Mouse (Mus musculus) left cerebral cortex, adult 9 months (tissue): Measurements from ENCODE around the gene Clec4b1.
"Not testable (repeated sequence)": the region's sequence is repeated elsewhere in the genome, so short reads cannot be mapped to it uniquely, and the experiment has no call there.

Experiments used
- DNase-seq, 2 experiments: peaks; one replicate each; pipeline ENCODE4 v3.0.0; 2022; ENCODE audit warnings: low spot score in 2 of 2

The Clec4b1 gene

DNA sequence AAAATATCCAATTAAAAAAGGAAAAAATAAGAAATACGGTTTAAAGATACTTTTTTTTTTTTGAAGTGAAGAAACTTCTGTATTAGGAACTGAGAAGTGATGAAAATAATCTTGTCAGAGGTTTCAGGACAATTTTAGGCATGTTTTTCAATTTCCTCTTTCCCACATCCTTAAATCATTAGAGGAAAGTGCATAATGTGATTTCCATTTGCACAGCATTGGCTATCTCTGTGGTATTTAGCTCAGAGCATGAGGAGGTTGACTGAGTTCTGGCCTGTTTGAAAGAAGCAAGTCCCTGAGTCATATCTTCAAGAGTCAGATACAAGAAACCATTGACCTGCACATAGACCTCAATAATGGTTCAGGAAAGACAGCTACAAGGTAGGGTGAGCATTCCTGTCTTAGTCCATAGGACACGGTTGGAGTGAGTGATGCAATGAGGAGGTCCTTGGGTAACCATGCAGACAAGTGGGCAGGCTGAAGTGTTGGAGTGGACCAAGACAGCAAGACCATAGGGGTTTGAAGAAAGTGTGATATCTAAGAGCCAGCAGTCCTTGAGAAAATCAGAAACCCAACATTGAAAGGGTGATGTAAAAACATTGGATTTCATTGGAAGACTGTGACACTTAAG, at the start of gene Clec4b1:
TSS of gene Clec4b1 (plus strand) at position 221 of the 631 bp plus-strand sequence.
- DNase-seq: no peak

DNA sequence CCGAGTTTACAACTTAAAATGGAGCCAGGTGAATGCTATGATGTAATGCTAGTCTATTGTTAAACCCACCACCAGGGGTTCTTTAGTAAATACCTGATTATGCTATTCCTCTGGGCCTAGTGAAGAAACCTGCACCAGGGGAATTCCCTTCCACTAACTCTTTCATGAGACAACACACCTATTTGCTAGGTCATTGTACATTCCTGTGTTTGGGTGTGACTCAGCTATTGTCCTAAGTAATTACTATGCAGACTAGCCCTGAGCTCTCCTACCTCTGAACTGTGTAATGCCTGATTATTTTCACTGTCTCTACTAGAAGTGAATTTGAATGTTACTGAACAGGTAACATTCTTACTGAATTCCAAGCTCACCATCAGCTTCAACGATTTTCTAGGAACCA, 45.1 kb upstream of the Clec4b1 start:
- DNase-seq: not testable (repeated sequence)

DNA sequence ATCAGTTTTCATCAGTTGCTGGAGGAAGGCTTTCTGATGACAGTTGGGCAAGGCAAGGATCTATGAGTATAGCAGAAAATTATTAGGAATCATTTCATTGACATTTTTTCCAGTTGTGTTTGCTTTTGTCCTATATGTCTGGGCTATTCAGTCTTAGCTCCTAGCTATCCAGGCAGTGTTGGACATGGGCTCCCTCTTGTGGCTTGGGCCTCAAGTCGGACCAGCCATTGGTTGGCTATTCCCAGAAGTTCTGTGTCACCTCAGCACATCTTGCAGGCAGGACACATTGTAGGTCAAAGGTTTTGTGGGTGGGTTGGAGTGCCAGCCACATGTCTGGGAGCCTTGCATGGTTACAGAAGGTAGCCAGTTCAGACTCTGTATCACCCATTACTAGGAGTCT, 44.2 kb upstream of the Clec4b1 start:
- DNase-seq: no peak

DNA sequence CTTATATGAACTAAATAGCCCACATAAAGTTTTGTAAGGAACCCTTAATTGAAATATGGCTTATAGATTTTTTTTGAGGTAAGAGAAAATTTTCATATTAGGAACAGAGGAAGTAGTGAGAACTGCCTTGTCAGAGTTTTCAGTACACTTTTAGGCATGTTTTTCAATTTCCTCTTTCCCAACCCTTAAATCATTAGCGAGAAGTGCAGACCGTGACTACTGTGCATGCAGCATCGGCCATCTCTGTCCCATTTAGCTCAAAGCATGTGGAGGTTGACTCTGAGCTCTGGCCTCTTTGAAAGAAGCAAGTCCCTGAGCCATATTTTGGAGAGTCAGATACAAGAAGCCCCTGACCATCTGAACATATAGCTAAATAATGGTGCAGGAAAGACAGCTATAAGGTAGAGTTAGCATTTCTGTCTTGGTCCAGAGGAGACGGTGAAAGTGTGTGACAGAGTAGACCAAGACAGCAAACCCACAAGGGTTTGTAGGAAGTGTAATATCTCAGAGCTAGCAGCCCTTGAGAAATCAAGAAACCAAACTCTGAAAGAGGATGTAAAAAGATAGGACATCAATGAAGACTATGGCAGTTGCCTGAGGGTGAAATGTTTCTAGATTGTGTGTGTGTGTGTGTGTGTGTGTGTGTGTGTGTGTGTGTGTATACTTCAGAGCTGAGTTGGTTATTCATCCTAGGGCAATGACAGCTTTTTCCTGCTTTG, 45.5 kb downstream of the Clec4b1 start:
- no peak for DNase-seq

DNA sequence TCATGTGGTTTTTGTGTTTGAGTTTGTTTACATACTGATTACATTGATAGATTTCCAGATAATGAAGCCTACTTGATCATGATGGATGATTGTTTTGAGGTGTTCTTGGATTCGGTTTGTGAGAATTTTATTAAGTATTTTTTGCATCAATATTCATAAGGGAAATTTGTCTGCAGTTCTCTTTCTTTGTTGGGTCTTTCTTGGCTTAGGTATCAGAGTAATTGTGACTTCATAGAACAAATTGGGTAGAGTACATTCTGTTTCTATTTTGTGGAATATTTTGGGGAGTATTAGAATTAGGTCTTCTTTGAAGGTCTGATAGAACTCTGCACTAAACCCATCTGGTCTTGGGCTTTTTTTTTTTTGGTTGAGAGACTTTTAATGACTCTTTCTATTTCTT, 56.4 kb downstream of the Clec4b1 start, which contains the start of gene Clec4a2:
TSS of gene Clec4a2 (plus strand) at position 301 of the 400 bp plus-strand sequence.
- DNase-seq: not testable (repeated sequence)
